Mouse (Mus musculus): ENCODE results near the gene Fam20c.

The Fam20c gene

GRCm38 (mm10) chr5:138809767-138810166 is 55.5 kb downstream of the Fam20c start:
- peak; percentile 54 for DNase-seq (ENCODE audit: low spot score)

GRCm38 (mm10) chr5:138819780-138820179 is 65.5 kb downstream of the Fam20c start, which contains the start of gene Gm5294:
Gene Gm5294 (plus strand): TSS chr5:138820080.
- no peak for DNase-seq (ENCODE audit: low spot score)

- peak; percentile 55 for DNase-seq (ENCODE audit: low spot score)
Measured at GRCm38 (mm10) chr5:138820717-138821332, 66.5 kb downstream of the Fam20c start.

- DNase-seq (ENCODE audit: low spot score) = no peak
Measured at GRCm38 (mm10) chr5:138825090-138825489, 70.8 kb downstream of the Fam20c start.

- peak; percentile 67 for DNase-seq (ENCODE audit: low spot score)
Measured at GRCm38 (mm10) chr5:138833406-138833805, 79.1 kb downstream of the Fam20c start.

- no peak for DNase-seq (ENCODE audit: low spot score)
Measured at GRCm38 (mm10) chr5:138834910-138835309, 80.6 kb downstream of the Fam20c start.

- DNase-seq (ENCODE audit: low spot score) = no peak
Measured at GRCm38 (mm10) chr5:138840981-138841380, 86.7 kb downstream of the Fam20c start.

GRCm38 (mm10) chr5:138843168-138843824 is 89.0 kb downstream of the Fam20c start:
- DNase-seq (ENCODE audit: low spot score) = no peak

- peak; percentile 63 for DNase-seq (ENCODE audit: low spot score)
Measured at GRCm38 (mm10) chr5:138846506-138846905, 92.2 kb downstream of the Fam20c start.

- DNase-seq (ENCODE audit: low spot score) = peak; percentile 93
Measured at GRCm38 (mm10) chr5:138848102-138848501, 93.8 kb downstream of the Fam20c start.

GRCm38 (mm10) chr5:138849682-138850461 is 95.6 kb downstream of the Fam20c start:
- DNase-seq (ENCODE audit: low spot score) = peak; percentile 64

GRCm38 (mm10) chr5:138850462-138850844 is 96.1 kb downstream of the Fam20c start:
- DNase-seq (ENCODE audit: low spot score) = no peak

GRCm38 (mm10) chr5:138851296-138851780 is 97.0 kb downstream of the Fam20c start:
- no peak for DNase-seq (ENCODE audit: low spot score)

GRCm38 (mm10) chr5:138852151-138852550 is 97.8 kb downstream of the Fam20c start:
- no peak for DNase-seq (ENCODE audit: low spot score)

GRCm38 (mm10) chr5:138853349-138853748 is 99.0 kb downstream of the Fam20c start:
- DNase-seq (ENCODE audit: low spot score) = no peak

- DNase-seq (ENCODE audit: low spot score) = peak; percentile 92
Measured at GRCm38 (mm10) chr5:138857010-138857617, 102.8 kb downstream of the Fam20c start.

- no peak for DNase-seq (ENCODE audit: low spot score)
Measured at GRCm38 (mm10) chr5:138857811-138858251, 103.5 kb downstream of the Fam20c start.

Measured in testis, postnatal 10 days (tissue).